Mouse (Mus musculus): Measurements from ENCODE around the gene Wfs1. TPM values are rescaled to one million over a fixed set of nuclear protein-coding genes. Genes with fewer than 3 reads are reported as not detected.

Gene Wfs1
- total RNA-seq (2012; rRNA removed): 15.1 and 24.2 TPM in 2 replicates

DNA sequence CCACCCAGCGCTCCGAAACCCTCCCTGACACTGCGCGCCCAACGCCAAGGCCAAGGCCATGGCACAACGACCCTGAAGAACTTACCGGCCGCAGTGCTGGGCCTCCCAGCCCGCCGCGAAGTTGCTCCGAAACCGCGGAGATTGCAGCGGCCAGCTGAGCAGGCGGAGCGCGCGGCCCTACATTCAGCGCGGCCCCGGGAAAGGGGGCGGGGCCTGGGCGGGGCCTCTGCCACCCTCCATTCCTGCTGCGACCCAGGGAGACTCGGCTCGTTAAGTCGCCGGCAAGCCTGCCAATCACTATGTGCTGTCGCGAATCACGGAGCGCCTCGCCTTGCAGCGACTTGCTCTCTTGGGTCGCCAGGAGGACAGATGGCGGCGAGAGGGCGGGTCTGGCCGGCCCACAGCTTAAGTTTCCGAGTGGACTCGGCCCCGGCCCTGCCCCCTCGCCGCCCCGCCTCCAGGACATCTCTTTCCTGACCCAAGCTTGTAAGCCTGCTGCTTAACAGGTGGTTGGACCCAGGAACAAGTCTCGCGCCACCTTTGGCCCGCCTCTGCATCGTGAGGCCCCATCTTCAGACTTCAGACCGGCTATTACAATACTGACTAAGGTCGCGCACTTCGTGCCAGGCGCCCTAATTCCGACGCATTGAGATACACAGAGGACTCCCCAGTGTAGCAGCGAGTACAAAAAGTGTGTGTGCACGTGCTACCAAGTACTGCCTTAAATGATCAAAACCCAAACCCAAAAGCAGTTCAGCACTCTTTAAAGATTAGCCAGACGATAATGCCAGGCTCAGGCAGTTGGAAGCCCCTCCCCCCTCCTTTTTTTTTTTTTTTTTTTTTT, at the start of gene Wfs1:
Wfs1 (minus strand) TSS at position 425 of the 844 bp plus-strand sequence.
- H3K9ac ChIP-seq (ENCODE audit: insufficient read depth, low read depth, low read length, poor library complexity, severe bottlenecking): peak within 1 kb of the TSS; percentile 77
- H3K36me3 ChIP-seq (ENCODE audit: control insufficient read depth, insufficient read depth, low read length, poor library complexity, severe bottlenecking): no peaks in the 10 kb centered on the region
- peaks cover 3 to 4% of the 10 kb centered on the region in 2 experiments; a peak in 1 of 4 replicates for H3K4me1 ChIP-seq (ENCODE audit: control insufficient read depth in 2 of 2, insufficient read depth in 2 of 2, low read length in 2 of 2, poor library complexity in 1 of 2)
- H3K27ac ChIP-seq (ENCODE audit: insufficient read depth, low read depth, low read length, poor library complexity, severe bottlenecking): 0 out of 2 replicates have a peak within 1 kb of the TSS, but pooled peaks have one; percentile 11
- DNase-seq (ENCODE audit: low read depth, low spot score): peak; percentile 94
- H3K4me3 ChIP-seq (ENCODE audit: insufficient read depth in 1 of 2, low read depth in 1 of 2, low read length in 2 of 2, poor library complexity in 1 of 2, severe bottlenecking in 1 of 2): peak within 1 kb of the TSS; percentile 88 to 94
- TF ChIP-seq HCFC1 (IDR thresholded peaks at IDR 0.05; ENCODE audit: borderline replicate concordance, insufficient read depth, low read length): no peak; the same call in 1 of the 2 replicates
- TF ChIP-seq ZNF384 (IDR thresholded peaks at IDR 0.05; ENCODE audit: low read depth, low read length): peak; percentile 99
- peak; percentile 24; the same call in 1 of the 2 replicates for TF ChIP-seq MAFK (IDR thresholded peaks at IDR 0.05; ENCODE audit: insufficient read depth, low read depth, low read length)
- H3K9me3 ChIP-seq (ENCODE audit: control insufficient read depth, insufficient read depth, low read depth, low read length): no peaks in the 10 kb centered on the region
- in situ Hi-C loops (cut with MboI; ENCODE audit: low sequenced_read_pairs in 2 of 2, unreplicated experiment in 2 of 2): no loop called here

DNA sequence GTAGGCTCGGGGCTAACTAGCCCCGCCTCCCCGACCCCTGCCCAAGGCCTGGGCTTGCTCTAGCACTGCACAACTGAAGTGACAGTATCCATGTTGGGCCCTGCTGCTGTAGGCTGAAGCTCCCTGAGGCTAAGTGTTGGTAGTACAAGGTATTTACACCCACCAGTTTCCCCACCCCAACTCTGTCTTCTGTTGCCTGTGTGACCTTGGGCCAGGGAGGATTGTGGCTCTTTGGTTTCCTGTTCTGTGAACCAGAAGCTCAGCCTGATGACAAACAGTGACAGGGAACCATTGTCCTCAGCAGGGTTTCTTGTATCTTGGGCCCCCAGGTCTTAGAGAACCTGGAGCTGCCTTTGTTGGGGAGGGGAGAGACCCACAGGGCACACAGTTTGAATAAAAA, 47.9 kb upstream of the Wfs1 start:
- Histone ChIP-seq H3K27ac (ENCODE audit: insufficient read depth, low read depth, low read length, poor library complexity, severe bottlenecking) (no peak overlapping the region), H3K9ac (ENCODE audit: insufficient read depth, low read depth, low read length, poor library complexity, severe bottlenecking) (no peak overlapping the region), H3K4me3 (ENCODE audit: insufficient read depth in 1 of 2, low read depth in 1 of 2, low read length in 2 of 2, poor library complexity in 1 of 2, severe bottlenecking in 1 of 2) (no peak overlapping the region), H3K4me1 (ENCODE audit: control insufficient read depth in 2 of 2, insufficient read depth in 2 of 2, low read length in 2 of 2, poor library complexity in 1 of 2) (peaks cover 0 to 8% of the 10 kb centered on the region in 2 experiments; a peak in 2 of 4 replicates), H3K36me3 (ENCODE audit: control insufficient read depth, insufficient read depth, low read length, poor library complexity, severe bottlenecking) (no peaks in the 10 kb centered on the region), H3K9me3 (ENCODE audit: control insufficient read depth, insufficient read depth, low read depth, low read length) (no peaks in the 10 kb centered on the region)
- in situ Hi-C loops (cut with MboI; ENCODE audit: low sequenced_read_pairs in 2 of 2, unreplicated experiment in 2 of 2): no loop called here
- no peak for DNase-seq (ENCODE audit: low read depth, low spot score)
- TF ChIP-seq ZC3H11A (IDR thresholded peaks at IDR 0.05; ENCODE audit: borderline replicate concordance, low read depth, low read length) (no peak), MAFK (IDR thresholded peaks at IDR 0.05; ENCODE audit: insufficient read depth, low read depth, low read length) (no peak), CHD2 (IDR thresholded peaks at IDR 0.05; ENCODE audit: low read depth, low read length) (no peak), ZNF384 (IDR thresholded peaks at IDR 0.05; ENCODE audit: low read depth, low read length) (no peak), HCFC1 (IDR thresholded peaks at IDR 0.05; ENCODE audit: borderline replicate concordance, insufficient read depth, low read length) (no peak)

GRCm38 (mm10) chr5:37035896-37036295, 46.9 kb upstream of the Wfs1 start:
- TF ChIP-seq MAFK (IDR thresholded peaks at IDR 0.05; ENCODE audit: insufficient read depth, low read depth, low read length) (no peak), CHD2 (IDR thresholded peaks at IDR 0.05; ENCODE audit: low read depth, low read length) (no peak), HCFC1 (IDR thresholded peaks at IDR 0.05; ENCODE audit: borderline replicate concordance, insufficient read depth, low read length) (no peak), ZC3H11A (IDR thresholded peaks at IDR 0.05; ENCODE audit: borderline replicate concordance, low read depth, low read length) (no peak), ZNF384 (IDR thresholded peaks at IDR 0.05; ENCODE audit: low read depth, low read length) (no peak)
- Histone ChIP-seq H3K9me3 (ENCODE audit: control insufficient read depth, insufficient read depth, low read depth, low read length) (no peaks in the 10 kb centered on the region), H3K36me3 (ENCODE audit: control insufficient read depth, insufficient read depth, low read length, poor library complexity, severe bottlenecking) (no peaks in the 10 kb centered on the region), H3K4me3 (ENCODE audit: insufficient read depth in 1 of 2, low read depth in 1 of 2, low read length in 2 of 2, poor library complexity in 1 of 2, severe bottlenecking in 1 of 2) (no peak overlapping the region), H3K27ac (ENCODE audit: insufficient read depth, low read depth, low read length, poor library complexity, severe bottlenecking) (no peak overlapping the region), H3K9ac (ENCODE audit: insufficient read depth, low read depth, low read length, poor library complexity, severe bottlenecking) (no peak overlapping the region), H3K4me1 (ENCODE audit: control insufficient read depth in 2 of 2, insufficient read depth in 2 of 2, low read length in 2 of 2, poor library complexity in 1 of 2) (peaks cover 0 to 4% of the 10 kb centered on the region in 2 experiments; a peak in 1 of 4 replicates)
- in situ Hi-C loops (cut with MboI; ENCODE audit: low sequenced_read_pairs in 2 of 2, unreplicated experiment in 2 of 2): no loop called here
- no peak for DNase-seq (ENCODE audit: low read depth, low spot score)

- TF ChIP-seq HCFC1 (IDR thresholded peaks at IDR 0.05; ENCODE audit: borderline replicate concordance, insufficient read depth, low read length) (no peak), ZC3H11A (IDR thresholded peaks at IDR 0.05; ENCODE audit: borderline replicate concordance, low read depth, low read length) (no peak), MAFK (IDR thresholded peaks at IDR 0.05; ENCODE audit: insufficient read depth, low read depth, low read length) (no peak)
- no peaks in the 10 kb centered on the region for H3K36me3 ChIP-seq (ENCODE audit: control insufficient read depth, insufficient read depth, low read length, poor library complexity, severe bottlenecking)
- H3K4me1 ChIP-seq (ENCODE audit: control insufficient read depth in 2 of 2, insufficient read depth in 2 of 2, low read length in 2 of 2, poor library complexity in 1 of 2): peaks cover 0 to 4% of the 10 kb centered on the region in 2 experiments; a peak in 1 of 4 replicates
- in situ Hi-C loops (cut with MboI; ENCODE audit: low sequenced_read_pairs in 2 of 2, unreplicated experiment in 2 of 2): no loop called here
- no peak overlapping the region for H3K9ac ChIP-seq (ENCODE audit: insufficient read depth, low read depth, low read length, poor library complexity, severe bottlenecking)
- H3K4me3 ChIP-seq (ENCODE audit: insufficient read depth in 1 of 2, low read depth in 1 of 2, low read length in 2 of 2, poor library complexity in 1 of 2, severe bottlenecking in 1 of 2): no peak overlapping the region
- no peaks in the 10 kb centered on the region for H3K9me3 ChIP-seq (ENCODE audit: control insufficient read depth, insufficient read depth, low read depth, low read length)
- H3K27ac ChIP-seq (ENCODE audit: insufficient read depth, low read depth, low read length, poor library complexity, severe bottlenecking): no peak overlapping the region
- DNase-seq (ENCODE audit: low read depth, low spot score): no peak
Observed at GRCm38 (mm10) chr5:37035192-37035591, 46.2 kb upstream of the Wfs1 start.
